Mouse (Mus musculus): Measurements from ENCODE around the gene Gm49486.

- TF ChIP-seq E2F4 (IDR thresholded peaks at IDR 0.05; ENCODE audit: insufficient read depth) (no peak), POLR2A (IDR thresholded peaks at IDR 0.05; ENCODE audit: insufficient read length, low read depth) (no peak), POLR2AphosphoS2 (IDR thresholded peaks at IDR 0.05; ENCODE audit: insufficient read length, low read depth) (no peak), MYOD1 (IDR thresholded peaks at IDR 0.05; ENCODE audit: control insufficient read depth in 1 of 3, insufficient read length in 2 of 3, low read depth in 2 of 3) (no peak)
Observed at GRCm38 (mm10) chr15:79212750-79213446, 16.3 kb upstream of the Gm49486 start.
